Mouse (Mus musculus) G1E (cell line): Measurements from ENCODE around the gene Phf23.

Experiments
- CTCF ChIP-seq: IDR thresholded peaks from 2 replicates; pipeline ENCODE4 v1.5.1; 2012; ENCODE audit warnings: low read depth, low read length, inconsistent platforms, mixed read lengths
- GATA1 ChIP-seq: IDR thresholded peaks from 2 replicates; pipeline ENCODE4 v1.6.1; 2012; ENCODE audit warnings: borderline replicate concordance, low read length, inconsistent platforms, mixed read lengths
- GATA2 ChIP-seq: IDR thresholded peaks from 2 replicates; pipeline ENCODE4 v1.6.1; 2012; ENCODE audit warnings: low read depth, low read length, inconsistent platforms, borderline replicate concordance
- TAL1 ChIP-seq: conservative IDR thresholded peaks from 2 replicates; pipeline ENCODE4 v1.6.1; 2012; ENCODE audit warnings: low read depth, low read length, inconsistent platforms, mixed read lengths

DNA sequence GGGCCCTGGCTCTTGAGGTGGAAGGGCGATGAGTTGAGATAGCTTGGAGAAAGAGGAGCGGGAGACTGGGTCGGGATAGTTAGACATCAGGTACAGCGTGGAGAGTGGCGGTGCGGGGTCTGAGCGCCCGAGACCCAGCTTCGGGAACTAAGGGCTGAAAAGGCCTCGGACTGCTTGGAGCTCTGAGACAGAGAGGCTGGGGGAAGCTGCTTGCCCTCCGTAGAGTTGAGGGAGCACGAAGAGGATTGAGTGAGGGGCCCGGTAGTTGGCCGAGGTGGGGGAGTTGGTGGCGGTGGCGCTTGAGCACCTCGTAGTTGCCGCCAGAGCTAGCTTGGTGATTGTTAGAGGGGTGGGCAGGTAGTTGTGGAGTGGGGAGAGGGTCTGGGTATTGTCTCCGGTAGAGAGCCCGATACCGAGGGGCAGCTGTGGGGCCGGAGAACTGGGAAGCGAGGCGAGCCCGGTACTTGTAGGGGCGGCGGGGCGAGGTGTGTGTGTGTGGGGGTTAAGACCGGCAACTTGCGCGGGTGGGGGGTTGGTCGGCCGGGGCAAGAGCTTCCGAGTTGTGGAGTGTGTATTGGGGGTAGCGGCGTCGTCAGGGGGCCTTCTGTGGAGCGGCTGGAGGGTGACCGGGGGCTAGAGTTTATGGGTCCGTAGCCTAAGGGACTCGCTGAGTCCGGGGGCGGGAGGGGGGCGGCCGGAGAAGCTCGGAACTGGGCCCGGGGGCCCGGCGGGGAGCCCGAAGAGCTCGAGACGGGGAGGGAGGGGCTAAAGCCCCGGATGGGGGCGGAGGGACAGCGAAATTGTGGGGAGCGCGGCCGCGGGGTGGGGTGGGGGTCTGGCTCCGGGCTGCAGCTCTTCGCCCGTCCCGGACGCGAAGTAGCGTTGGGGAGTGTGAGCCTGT lies 834 bp downstream of the Phf23 start:
- TF ChIP-seq CTCF: no peak
- no peak for TF ChIP-seq TAL1
- TF ChIP-seq GATA1: no peak
- TF ChIP-seq GATA2: no peak
